Mouse (Mus musculus) retina, embryonic 14.5 days (tissue): ENCODE results near the gene Ryr1.
A peak's percentile ranks its signal among the peaks of the same experiment; 100 is the strongest.

Experiments
- DNase-seq: peaks from one replicate; pipeline ENCODE4 v3.0.0-alpha.2; 2015; ENCODE audit warnings: low spot score

Gene Ryr1

DNA sequence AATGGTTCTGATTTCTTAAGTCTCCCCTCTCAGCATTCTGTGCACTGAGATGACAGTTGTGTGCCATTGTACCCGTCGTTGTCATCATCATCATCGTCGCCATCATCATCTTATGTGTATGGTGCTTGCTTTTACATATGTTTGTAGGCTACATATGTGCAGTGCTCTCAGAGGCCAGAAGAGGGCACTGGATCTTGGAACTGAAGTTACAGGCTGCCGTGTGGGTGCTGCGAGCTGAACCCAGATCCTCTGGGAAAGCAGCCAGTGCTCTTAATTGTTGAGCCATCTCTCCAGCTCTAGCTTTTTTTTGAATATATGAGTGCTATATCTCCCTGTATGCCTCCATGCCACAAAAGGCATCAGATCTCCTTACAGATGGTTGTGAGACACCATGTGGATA, 87.7 kb downstream of the Ryr1 start:
- DNase-seq: no peak

DNA sequence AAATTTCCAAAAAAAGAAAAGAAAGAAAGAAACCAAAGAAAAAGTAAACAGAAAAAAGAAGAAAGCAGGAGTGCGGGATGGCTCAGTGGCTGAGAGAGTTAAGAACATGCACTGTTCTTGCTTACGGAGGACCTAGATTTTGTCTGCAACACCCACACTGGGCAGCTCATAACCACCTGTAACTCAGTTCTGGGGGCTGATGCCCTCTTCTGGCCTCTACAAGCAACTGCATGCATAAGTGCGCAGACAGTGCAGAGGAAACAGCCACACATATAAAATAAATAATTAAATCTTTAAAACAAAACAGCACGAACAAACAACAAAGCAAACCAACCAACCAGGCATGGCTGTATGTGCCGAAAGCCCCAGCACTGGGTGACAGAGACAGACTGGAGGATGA, 92.3 kb downstream of the Ryr1 start:
- no peak for DNase-seq

DNA sequence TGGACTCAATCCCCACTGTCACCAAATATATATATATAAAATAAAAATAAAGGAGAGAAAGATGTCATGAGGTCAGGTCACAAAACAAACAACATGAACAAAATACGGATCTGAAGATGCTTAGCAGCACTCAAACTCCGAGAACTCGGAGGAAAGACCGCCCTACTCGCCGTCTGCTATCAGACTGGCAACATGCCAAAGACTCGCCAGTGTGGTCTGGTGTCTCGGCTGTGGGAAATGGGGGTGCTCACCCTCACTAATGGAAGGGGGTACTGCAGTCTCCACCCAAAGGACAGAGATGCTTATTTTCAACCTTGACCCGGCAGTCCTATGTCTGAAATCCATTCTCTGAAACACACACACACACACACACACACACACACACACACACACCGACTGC, 93.3 kb downstream of the Ryr1 start:
- no peak for DNase-seq

DNA sequence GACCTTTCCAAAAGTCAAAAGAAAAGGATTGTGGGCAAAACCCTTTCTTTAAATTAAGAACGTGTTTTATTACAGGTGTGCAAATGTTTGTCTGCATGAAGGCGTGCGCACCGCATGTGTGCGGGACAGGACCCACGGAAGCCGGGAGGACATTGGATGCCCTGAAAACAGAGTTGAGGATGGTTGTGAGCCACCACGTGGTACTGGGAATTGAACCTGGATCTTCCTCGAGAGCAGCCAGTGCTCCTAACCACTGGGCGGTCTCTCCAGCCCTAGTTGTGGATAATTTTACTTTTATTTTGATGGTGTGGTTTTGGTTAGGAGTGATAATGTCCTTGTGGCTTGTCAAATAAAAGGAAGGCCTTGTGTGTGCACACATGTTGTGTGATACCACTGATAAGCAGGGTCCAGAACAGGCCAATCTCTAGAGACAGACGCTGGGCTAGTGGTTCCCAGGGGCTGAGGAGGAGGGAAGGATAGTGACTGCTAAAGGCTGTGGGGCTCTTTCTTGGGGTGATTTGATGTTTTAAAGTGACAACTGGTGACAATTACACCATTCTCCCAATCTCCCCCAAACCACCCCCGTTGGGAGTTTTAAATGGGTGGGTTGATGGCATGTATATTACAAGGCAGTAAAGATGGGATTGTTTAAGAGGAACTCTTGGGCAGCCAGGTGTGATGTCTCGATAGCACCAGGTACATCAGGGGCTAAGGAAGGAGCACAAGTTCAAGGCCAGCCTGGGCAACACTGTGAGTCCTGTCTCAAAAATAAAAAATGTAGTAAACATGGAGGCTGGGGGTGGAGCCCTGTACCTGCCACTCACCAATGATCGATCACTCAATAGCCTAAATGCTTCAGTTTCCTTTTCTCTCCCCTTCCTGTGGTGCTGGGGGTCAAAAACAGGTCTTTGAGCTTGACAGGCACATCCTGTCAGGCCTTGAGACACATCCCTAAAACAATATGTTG, 95.0 kb downstream of the Ryr1 start:
- no peak for DNase-seq

DNA sequence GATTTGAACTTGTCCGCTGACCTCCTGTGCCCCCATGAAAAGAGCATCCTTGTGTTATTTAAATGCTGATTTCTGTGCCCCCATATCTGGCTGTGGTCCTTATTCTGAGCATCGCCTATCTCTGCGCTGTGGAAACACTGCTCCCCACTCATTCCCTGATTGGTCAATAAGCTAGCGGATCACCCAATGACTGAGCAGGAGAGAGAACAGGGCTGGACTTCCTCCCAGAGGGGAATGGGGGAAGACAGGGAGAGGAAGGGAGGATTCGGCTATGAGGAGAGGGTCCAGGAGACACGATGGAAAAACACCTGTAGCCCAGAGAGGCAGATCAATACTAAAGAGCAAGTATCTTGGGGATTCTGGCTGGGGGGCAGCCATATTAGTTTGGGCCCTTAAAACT, 96.2 kb downstream of the Ryr1 start:
- DNase-seq: no peak

DNA sequence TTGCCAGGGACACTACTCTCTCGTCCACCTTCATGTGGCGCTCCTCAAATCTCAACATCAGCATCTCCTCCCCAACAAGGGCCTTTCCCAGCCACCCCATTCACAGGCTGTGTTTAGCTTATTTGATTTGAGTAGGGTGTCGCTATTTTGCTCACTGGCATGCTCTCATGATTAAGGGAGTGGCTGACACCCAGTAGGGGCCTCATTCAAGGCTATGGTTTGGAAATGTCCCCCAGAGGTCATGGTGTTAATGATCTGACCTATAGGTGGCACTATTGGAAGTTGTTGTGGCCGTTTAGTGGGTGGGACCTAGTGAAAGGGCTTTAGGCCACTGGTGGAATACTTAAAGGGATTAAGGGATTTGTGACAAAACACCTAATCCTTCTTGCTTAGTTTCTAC, 98.2 kb downstream of the Ryr1 start:
- no peak for DNase-seq

DNA sequence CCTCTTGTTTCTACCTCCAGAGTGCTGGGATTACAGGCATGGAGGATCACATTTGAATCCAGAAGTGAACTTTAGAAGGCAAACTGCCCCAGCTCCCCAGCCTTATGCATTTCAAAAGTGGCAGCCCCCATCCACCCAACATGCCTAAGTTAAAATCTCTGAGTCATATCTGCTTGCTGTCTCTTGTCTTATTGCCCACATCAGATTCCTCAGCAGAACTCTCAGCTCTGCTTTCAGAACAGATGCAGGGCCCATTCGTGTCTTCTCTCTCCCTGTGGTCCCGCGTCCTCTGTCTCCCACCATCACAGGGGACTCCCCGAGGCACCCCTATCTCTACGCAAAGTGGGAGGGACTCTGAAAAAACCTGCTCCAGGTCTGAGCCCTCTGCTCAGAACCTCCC, 98.8 kb downstream of the Ryr1 start:
- no peak for DNase-seq

DNA sequence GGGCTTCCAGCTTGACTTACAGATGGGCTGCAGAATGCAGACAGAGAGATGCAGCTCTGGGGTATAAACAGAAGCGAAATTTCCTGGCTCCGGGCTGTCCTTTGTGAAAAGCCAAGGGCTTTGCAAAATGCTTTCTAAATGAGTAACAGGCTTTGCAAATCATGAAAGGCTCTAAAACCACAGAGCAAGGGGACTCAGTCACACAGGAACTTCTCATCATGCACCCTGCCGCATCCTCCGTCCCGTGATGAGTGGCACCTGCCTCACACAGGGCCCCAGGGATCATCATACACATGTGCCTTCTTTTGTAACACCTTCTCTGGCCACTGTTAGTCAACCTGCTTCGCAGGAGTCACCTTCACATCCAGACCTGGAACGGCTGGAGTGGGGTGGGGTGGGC, 99.4 kb downstream of the Ryr1 start:
- no peak for DNase-seq

DNA sequence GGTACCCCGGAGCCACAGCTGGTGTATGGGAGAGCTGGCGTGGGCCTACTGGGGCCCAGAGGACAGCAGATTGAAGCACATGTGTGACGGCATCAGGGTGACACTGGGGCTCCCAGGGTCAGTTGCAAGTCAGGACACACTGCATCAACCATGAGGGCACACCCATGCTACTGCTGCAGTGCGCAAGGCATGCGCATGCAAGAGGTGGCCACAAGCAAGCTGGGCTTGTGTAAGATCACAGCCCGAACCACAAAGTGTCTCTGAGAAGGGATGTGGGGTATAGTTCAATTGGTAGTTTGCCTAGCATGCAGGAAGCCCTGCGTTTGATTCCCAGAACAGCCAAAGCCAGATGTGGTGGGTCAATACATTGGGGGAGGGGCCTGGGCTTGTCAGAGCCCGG, 101.5 kb downstream of the Ryr1 start:
- DNase-seq: no peak

DNA sequence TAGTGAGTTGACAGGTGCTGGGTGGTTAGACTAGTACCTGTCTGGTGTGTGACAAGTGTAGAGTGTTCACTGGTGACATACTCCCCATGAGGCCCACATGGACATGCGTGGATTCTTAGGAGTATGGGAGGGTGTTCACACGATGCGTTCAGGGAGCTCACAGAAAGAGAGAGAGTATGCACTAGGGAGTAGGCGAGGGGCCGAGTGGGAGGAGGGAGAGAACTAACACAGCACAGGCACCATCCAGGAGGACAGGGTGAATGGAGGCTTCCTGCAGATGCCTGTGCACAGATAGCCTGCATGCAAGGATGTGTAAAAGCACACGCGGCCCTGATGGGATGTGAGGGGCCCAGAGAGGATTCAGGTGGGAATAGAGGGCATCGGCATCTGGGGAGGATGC, 102.5 kb downstream of the Ryr1 start:
- DNase-seq: no peak

DNA sequence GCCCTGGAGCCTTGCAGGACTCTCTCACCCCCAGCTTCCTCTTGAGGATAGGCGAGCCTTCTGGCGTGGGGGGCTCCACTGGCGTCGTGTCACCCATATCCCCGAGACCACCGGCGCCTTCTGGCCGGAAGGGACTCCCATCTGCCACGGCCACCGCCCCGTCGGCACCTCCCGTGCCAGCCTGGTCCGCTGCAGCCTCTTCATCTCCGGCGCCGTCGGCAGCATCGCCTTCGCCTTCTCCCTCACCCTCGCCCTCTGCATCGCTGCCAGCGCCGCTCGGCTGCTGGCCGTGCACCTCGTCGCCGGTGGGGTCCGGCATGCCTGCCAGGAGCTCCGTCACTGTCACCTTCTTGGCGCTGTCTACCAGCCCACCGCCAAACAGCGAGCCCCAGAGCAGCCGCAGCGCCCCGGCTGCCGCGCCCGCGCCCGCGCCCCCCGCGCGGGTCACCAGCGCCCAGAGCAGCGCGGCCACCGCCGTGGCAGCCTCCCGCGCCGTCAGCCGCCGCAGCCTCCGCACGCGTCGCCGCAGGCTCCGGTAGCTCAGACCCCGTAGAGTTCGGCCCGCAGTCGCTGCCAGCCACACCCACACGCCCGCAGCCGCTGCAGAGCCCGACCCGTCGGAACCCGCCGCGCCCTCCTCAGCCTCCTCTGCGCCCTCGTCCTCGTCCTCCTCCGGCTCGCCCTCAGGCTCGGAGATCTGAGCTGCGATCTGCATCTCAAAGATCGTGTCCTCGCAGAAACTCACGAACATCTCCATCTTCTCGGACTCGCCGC, 105.3 kb downstream of the Ryr1 start:
- peak; percentile 34 for DNase-seq

DNA sequence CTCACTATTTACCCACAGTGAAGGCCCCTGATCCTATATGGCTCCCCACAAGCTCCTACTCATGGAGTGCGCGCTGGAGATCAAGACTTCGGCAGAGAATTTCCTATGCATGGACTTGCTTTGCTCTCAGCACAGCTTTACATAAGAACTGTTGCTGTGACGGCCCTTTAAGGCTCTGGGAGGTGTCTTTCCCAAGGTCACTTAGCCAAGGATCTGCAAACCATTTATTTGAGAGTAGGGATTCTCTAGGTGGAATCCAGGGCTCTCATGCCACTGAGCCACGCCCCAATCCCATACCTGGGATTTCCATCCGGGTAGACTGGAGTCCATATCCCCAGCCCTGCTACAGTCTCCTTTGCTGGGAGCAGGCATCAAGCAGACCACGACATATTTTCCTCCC, 107.8 kb downstream of the Ryr1 start:
- no peak for DNase-seq

DNA sequence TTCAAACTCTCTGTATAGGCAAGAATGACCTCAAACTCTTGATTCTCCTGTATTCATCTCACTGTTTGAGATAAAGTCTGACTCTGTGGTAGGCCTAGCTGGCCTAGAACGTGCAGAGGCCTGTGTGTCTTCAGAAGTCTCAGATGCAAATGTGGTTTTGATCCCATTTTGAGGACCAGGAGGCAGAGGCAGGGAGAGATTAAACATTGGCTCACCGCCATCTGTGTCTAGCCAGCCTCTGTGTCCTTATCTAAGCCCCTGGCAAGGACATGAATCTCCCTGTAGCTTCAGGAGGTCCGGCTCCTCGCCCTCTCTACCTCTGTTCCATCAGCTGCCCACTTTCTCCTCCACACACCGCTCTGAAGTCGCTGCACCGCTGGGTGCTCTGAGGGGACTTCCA, 108.5 kb downstream of the Ryr1 start:
- no peak for DNase-seq

DNA sequence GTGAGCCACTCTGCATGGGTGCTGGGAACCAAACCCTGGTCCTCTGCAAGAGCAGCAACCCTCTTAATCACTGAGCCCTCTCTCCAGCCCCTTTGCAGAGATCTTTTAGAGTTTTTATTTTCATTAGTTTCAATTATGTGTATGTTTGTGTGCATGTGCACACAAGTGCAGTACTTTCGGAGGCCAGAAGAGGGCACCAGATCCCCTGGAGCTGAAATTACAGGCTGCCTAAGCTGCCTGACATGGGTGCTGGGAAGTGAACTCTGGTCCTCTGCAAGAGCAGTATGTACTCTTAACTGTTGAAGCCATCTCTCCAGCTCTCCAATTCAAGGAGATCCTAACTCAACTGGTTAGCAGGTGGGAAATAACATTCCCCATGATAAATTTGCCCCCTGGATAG, 110.0 kb downstream of the Ryr1 start:
- no peak for DNase-seq

DNA sequence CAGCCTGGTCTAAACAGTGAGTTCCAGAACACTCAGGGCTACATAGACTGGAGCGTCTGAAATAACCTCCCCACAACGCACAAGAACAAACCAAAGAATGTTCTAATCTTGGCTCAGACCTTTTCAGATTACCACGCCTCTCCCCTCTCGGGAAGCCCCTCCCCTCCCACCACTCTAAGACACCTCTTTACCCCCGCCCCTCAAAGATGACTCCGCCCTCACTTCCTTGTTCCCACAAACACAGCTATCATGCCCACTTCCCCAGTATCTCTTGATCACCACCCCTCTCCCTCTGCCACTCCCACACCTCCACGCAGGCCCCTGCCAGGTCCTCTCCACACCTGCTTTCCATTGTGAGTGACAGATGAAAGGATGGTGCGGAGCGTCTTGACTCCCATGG, 116.3 kb downstream of the Ryr1 start:
- DNase-seq: no peak

DNA sequence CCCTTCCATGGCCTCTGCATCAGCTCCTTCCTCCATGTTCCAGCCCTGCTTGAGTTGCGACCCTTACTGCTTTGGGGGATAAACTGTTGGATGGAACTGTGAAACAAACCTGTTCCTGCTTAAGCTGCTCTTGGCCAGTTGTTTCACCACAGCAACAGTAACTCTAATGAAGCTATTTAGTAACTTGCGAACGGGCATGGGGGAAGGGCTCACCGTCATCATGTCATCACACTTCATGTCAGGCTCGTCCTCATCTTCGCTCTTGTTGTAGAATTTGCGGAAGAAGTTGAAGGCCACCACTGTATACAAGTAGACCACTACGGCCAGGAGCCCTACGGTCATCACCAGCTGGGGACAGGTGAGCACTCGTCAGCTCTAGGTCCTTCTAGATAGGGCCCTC, 116.8 kb downstream of the Ryr1 start:
- DNase-seq: no peak

DNA sequence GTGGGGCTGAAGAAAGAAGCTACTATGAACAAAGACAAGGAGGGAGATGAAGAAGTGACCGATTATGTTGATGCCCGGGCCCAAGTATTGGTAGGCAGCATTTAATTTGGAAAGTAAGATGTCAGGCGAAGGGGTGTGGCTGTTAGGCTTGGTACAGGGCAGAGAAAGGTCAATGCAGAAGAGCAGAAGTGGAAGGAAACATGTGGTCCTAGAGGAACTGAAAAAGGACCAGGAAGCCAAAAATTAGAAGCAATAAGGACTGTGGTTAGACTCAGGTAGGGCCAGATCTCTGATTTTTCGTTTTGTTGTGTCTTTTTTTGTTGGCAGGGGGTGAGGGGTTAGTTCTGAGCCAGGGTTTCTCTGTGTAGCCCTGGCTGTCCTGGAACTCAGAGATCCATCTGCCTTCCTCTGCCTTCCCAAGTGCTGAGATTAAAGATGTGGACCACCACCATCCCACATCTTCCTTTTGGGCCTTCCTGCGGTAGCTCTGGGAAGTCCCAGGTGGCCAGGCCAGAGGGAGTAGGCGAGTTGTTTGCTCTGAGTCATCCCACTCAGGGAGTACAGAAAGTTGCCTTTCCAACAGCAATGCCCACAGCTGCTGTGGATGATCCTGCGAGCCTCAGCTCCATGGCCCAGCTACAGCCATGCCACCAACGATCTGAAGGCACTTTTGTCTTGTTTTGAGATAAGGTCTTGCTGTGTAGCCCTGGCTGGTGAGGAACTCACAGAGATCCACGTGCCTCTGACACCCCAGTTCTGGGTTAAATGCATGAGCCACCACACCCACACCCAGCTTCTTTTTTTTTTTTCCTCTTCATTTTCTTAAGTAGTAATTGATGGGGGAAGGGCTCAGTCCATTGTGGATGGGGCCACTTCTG, 117.5 kb downstream of the Ryr1 start:
- no peak for DNase-seq

DNA sequence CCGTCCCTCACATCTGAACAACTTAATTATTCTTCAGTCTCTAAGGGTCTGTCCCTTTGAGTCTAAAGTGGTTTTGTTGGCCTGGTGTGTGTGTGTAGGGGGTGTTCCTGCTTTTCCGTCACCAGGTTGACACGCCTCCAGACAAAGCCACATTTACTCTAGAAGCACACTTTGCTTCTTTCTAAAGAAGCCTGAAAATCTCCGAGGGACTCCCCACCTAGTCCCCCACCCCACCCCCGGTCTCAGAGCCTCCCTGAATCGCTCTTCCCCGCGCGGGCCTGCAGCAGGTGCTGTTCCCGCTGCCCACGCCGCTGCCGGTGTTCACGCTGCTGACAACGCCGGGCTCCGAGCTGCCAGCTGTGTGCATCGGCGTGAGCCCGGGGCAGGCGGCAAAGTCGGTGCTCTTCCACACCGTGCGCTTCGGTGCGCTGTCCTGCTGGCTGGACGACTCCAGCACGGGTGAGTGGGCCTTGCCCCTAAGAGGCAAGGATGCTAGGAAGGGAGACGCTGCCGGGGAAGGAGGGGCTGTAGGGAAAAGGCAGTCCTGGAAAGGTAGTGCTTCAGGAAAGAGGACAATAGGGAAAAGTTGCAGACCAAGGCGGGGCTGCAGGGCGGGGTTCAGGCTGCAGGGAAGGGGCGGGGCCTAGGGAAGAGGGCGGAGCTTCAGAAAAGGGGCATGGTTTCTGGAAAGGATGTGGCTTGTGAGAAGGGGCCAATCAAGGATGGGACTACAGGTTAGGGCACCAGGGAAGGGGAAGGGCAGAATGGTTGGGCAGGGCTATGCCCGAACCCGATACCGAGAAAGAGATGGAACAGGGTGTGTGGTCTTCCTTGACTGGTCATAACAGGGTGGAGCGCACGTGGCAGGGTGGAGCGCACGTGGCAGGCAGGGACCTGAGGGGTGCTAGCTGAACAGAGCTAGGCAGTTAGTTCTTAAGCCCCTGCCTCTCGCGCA, 124.1 kb downstream of the Ryr1 start:
- peak; percentile 87 for DNase-seq

DNA sequence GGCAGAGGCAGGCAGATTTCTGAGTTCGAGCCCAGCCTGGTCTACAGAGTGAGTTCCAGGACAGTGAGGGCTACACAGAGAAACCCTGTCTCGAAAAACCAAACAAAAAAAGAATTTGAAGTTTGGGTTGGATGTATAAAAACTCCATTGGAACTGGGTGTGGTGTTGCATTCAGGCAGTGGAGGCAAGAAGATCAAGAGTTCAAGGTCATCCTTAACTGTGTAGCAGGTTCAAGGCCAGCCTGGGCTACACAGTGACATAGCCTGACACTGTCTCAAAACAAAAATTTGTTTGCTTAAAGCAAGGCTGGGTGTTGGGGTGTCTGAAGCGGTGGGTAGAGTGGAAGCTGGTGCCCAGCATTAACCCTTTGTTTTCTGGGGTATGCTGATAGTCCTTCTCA, 131.6 kb downstream of the Ryr1 start:
- no peak for DNase-seq

DNA sequence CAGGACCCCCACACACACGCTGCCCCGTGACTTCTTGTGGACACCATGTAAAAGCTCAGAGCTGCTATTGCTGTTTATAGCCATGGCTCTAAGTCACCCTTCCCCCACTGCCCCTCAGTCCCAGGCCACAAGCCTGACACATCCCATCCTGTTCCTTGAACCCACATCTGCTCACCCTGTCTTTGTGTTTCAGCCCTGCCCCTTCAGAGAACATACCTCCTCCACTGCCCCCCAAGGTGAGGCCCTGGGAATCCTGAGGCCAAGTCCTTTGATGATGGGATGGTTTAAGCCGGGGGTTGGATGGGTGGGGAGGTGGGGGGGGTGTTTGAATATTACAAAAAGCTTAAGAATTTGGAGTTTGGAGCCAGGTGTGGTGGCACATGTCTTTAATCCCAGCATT, 132.0 kb downstream of the Ryr1 start:
- no peak for DNase-seq

DNA sequence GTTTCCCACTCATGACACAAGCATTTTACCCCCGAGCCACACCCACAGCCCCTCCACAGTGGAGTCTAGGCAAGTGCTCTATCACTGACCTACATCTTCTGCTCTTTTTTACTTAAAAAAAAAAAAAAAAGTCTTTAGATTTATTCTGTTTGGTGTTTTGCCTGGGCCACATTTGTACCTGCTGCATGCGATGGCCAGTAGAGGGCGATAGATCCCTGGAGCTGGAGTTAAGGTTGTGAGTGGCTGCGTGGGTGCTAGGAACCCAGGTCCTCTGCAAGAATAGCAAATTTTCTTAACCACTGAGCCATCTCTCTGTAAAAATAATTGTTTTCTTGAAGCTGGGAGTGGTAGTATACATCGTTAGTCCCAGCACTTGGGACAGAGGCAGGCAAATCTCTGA, 133.4 kb downstream of the Ryr1 start:
- no peak for DNase-seq
